Mouse (Mus musculus) urinary bladder, postnatal 36 days (tissue): ENCODE measurements around the gene Bmpr1b.
A peak's percentile ranks its signal among the peaks of the same experiment; 100 is the strongest.

Source experiments
- DNase-seq, 2 experiments: peaks; one replicate each; pipeline ENCODE4 v3.0.0; 2022; ENCODE audit warnings: low spot score in 2 of 2, mixed read lengths in 1 of 2

Gene Bmpr1b

GRCm38 (mm10) chr3:141818615-141819312, 350.5 kb downstream of the Bmpr1b start:
- no peak for DNase-seq

- DNase-seq = no peak
Measured at GRCm38 (mm10) chr3:141814776-141815175, 354.4 kb downstream of the Bmpr1b start.

- DNase-seq = peak in 1 of 2 experiments; percentile 15
Measured at GRCm38 (mm10) chr3:141811348-141811747, 357.9 kb downstream of the Bmpr1b start.

GRCm38 (mm10) chr3:141810944-141811343, 358.3 kb downstream of the Bmpr1b start:
- no peak for DNase-seq

- DNase-seq = no peak
Measured at GRCm38 (mm10) chr3:141809581-141809980, 359.6 kb downstream of the Bmpr1b start.

GRCm38 (mm10) chr3:141804133-141804532, 365.1 kb downstream of the Bmpr1b start:
- no peak for DNase-seq

- DNase-seq = no peak
Measured at GRCm38 (mm10) chr3:141797789-141798188, 371.4 kb downstream of the Bmpr1b start.

GRCm38 (mm10) chr3:141797372-141797771, 371.9 kb downstream of the Bmpr1b start:
- DNase-seq = no peak

GRCm38 (mm10) chr3:141794371-141794770, 374.9 kb downstream of the Bmpr1b start:
- no peak for DNase-seq

- DNase-seq = no peak
Measured at GRCm38 (mm10) chr3:141793755-141794154, 375.5 kb downstream of the Bmpr1b start.

GRCm38 (mm10) chr3:141792106-141792505, 377.1 kb downstream of the Bmpr1b start:
- DNase-seq = no peak

GRCm38 (mm10) chr3:141791026-141791780, 378.0 kb downstream of the Bmpr1b start:
- no peak for DNase-seq
